Mouse (Mus musculus) midbrain, embryonic 13.5 days (tissue): Measurements from ENCODE around the gene Dpf2. TPM values are rescaled to one million over a fixed set of nuclear protein-coding genes. Genes with fewer than 3 reads are reported as not detected.

Experiments
- ATAC-seq: fragments of 200-750 bp; cut with Nextera tagmentation; 2 replicates; pipeline ENCODE4 v1.8.0; 2017; ENCODE audit warnings: mild to moderate bottlenecking, moderate TSS enrichment, moderate library complexity
- H3K27ac ChIP-seq: fragments of 300-500 bp; sonication (generic); 2 replicates; pipeline ENCODE4 v1.5.1; 2015; ENCODE audit warnings: inconsistent platforms, mild to moderate bottlenecking, moderate library complexity
- H3K27me3 ChIP-seq: fragments of 300-500 bp; sonication (generic); 2 replicates; pipeline ENCODE4 v1.6.1; 2015; ENCODE audit warnings: mild to moderate bottlenecking, inconsistent platforms
- H3K36me3 ChIP-seq: fragments of 300-500 bp; sonication (generic); 2 replicates; pipeline ENCODE4 v1.6.1; 2015; ENCODE audit warnings: mild to moderate bottlenecking, inconsistent platforms
- H3K4me1 ChIP-seq: fragments of 300-500 bp; sonication (generic); replicated peaks from 2 replicates; pipeline ENCODE4 v1.6.1; 2015; ENCODE audit warnings: inconsistent platforms
- H3K4me2 ChIP-seq: fragments of 300-500 bp; sonication (generic); replicated peaks from 2 replicates; pipeline ENCODE4 v1.6.1; 2015; ENCODE audit warnings: moderate library complexity, mild to moderate bottlenecking, inconsistent platforms
- H3K4me3 ChIP-seq: fragments of 300-500 bp; sonication (generic); replicated peaks from 2 replicates; pipeline ENCODE4 v1.5.1; 2015; ENCODE audit warnings: mild to moderate bottlenecking, inconsistent platforms
- H3K9ac ChIP-seq: fragments of 300-500 bp; sonication (generic); replicated peaks from 2 replicates; pipeline ENCODE4 v1.6.1; 2015; ENCODE audit warnings: mild to moderate bottlenecking, inconsistent platforms
- H3K9me3 ChIP-seq: fragments of 300-500 bp; sonication (generic); 2 replicates; pipeline ENCODE4 v1.6.1; 2016; ENCODE audit warnings: mild to moderate bottlenecking, inconsistent platforms
- WGBS: fragments of 180-500 bp; shearing (Covaris S2); methylation state at CpG from one replicate; pipeline ENCODE4 v1.1.7; 2015; 5-methylcytosine and 5-hydroxymethylcytosine counted together
- polyA plus RNA-seq: library from polyadenylated mRNA; unstranded; fragments of >200 nt; fragmentation: Nextera tagmentation; extraction: Ambion mirVana; gene quantifications from 2 replicates; pipeline ENCODE4 v1.2.1, GENCODE M21; 2015

The Dpf2 gene
- polyA plus RNA-seq, 1 experiment from 2014 or later, result 158 TPM

- no peak overlapping the region for H3K9ac ChIP-seq
- H3K4me3 ChIP-seq, result no peak overlapping the region
- H3K36me3 ChIP-seq, result no peaks in the 10 kb centered on the region
- WGBS, result 79% methylated on average over 14 of the region's 14 CpGs
- H3K9me3 ChIP-seq, result no peaks in the 10 kb centered on the region
- no peak for ATAC-seq
- no peak overlapping the region for H3K4me2 ChIP-seq
- H3K4me1 ChIP-seq, result peaks cover 13% of the 10 kb centered on the region
- peaks cover 14% of the 10 kb centered on the region for H3K27me3 ChIP-seq
- H3K27ac ChIP-seq, result no peak overlapping the region
Observed at GRCm38 (mm10) chr19:5929634-5930596, 17.1 kb upstream of the Dpf2 start.

DNA sequence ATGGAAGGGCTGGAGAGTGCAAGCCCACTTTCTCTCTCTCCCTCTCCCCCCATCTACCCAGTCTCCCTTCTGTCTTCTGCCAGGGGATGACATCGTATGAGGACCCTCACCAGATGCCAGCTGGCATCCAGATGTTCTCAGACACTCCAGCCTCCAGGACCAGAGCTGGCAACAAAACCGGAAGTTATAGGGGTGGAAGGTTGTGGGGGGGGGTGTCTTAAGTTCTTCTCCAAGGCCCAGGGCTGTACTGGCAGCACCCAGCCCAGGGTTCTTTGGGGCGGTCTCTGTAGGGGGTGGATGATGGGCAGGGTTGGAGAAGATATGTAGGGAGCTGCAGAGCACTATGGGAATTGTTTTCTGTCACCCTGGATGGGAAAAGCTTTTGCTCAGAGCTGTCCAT lies 15.7 kb upstream of the Dpf2 start:
- Histone ChIP-seq H3K9me3 (no peaks in the 10 kb centered on the region), H3K27me3 (peaks cover 14% of the 10 kb centered on the region), H3K9ac (no peak overlapping the region), H3K27ac (no peak overlapping the region), H3K4me2 (no peak overlapping the region), H3K4me1 (peaks cover 18% of the 10 kb centered on the region), H3K36me3 (no peaks in the 10 kb centered on the region), H3K4me3 (no peak overlapping the region)
- WGBS, result 85% methylated on average over 3 of the region's 3 CpGs
- ATAC-seq, result no peak

- Histone ChIP-seq H3K4me1 (peaks cover 18% of the 10 kb centered on the region), H3K27me3 (peaks cover 14% of the 10 kb centered on the region), H3K9me3 (no peaks in the 10 kb centered on the region), H3K9ac (no peak overlapping the region), H3K4me3 (no peak overlapping the region), H3K4me2 (no peak overlapping the region), H3K36me3 (no peaks in the 10 kb centered on the region), H3K27ac (no peak overlapping the region)
- ATAC-seq, result no peak
- WGBS, result 82% methylated on average over 6 of the region's 6 CpGs
Observed at GRCm38 (mm10) chr19:5928104-5928503, 15.3 kb upstream of the Dpf2 start.

- no peak overlapping the region for H3K4me3 ChIP-seq
- H3K27ac ChIP-seq, result no peak overlapping the region
- ATAC-seq, result no peak
- peaks cover 18% of the 10 kb centered on the region for H3K4me1 ChIP-seq
- no peak overlapping the region for H3K4me2 ChIP-seq
- H3K36me3 ChIP-seq, result no peaks in the 10 kb centered on the region
- H3K9ac ChIP-seq, result no peak overlapping the region
- WGBS, result 80% methylated on average over 8 of the region's 8 CpGs
- H3K27me3 ChIP-seq, result peaks cover 14% of the 10 kb centered on the region
- H3K9me3 ChIP-seq, result no peaks in the 10 kb centered on the region
Observed at GRCm38 (mm10) chr19:5927532-5927931, 14.7 kb upstream of the Dpf2 start.

- 78% methylated on average over 11 of the region's 11 CpGs for WGBS
- no peak for ATAC-seq
- H3K4me2 ChIP-seq, result no peak overlapping the region
- H3K4me3 ChIP-seq, result no peak overlapping the region
- peaks cover 19% of the 10 kb centered on the region for H3K4me1 ChIP-seq
- no peaks in the 10 kb centered on the region for H3K36me3 ChIP-seq
- H3K9ac ChIP-seq, result no peak overlapping the region
- H3K9me3 ChIP-seq, result no peaks in the 10 kb centered on the region
- peaks cover 14% of the 10 kb centered on the region for H3K27me3 ChIP-seq
- H3K27ac ChIP-seq, result no peak overlapping the region
Observed at GRCm38 (mm10) chr19:5927026-5927425, 14.2 kb upstream of the Dpf2 start.

GRCm38 (mm10) chr19:5925311-5925855 lies 12.6 kb upstream of the Dpf2 start:
- H3K4me2 ChIP-seq, result peak overlapping the region; percentile 96
- no peak for ATAC-seq
- H3K27ac ChIP-seq, result peak overlapping the region; percentile 44; the same call in 1 of the 2 replicates

DNA sequence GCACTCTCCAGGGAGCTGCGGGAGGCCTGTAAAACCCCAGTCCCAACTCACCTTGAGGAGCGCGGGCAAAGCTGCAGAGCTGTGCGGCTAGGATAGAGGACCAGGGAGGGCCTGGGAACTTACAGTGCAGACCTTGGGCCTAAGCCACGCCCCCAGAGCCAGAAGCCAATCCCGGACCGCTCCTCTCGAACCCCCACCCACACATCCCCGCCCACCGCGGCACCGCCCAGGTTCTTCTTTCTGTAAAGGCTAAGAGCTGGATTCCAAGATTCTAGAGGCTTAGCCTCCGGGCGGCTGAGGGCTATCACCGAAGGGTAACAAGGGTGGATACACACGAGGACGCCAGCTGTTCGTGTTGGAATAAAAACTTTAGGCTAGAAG lies 11.9 kb upstream of the Dpf2 start, which contains the start of gene Cdc42ep2:
Cdc42ep2 (minus strand) TSS at position 104 of the 381 bp plus-strand sequence.
- Histone ChIP-seq H3K4me1 (peaks cover 25% of the 10 kb centered on the region), H3K4me2 (peak within 1 kb of the TSS; percentile 96), H3K27ac (peak within 1 kb of the TSS; percentile 76), H3K36me3 (no peaks in the 10 kb centered on the region), H3K9ac (peak within 1 kb of the TSS; percentile 75), H3K9me3 (no peaks in the 10 kb centered on the region), H3K27me3 (peaks cover 14% of the 10 kb centered on the region), H3K4me3 (peak within 1 kb of the TSS; percentile 67)
- under 1% methylated on average over 18 of the region's 18 CpGs for WGBS
- ATAC-seq, result peak; percentile 92

More at GRCm38 (mm10) chr19:5925311-5925855, 12.6 kb upstream of the Dpf2 start:
- peak overlapping the region; percentile 75 for H3K9ac ChIP-seq
- 38% methylated on average over 11 of the region's 11 CpGs for WGBS
- H3K27me3 ChIP-seq, result peaks cover 14% of the 10 kb centered on the region
- H3K4me3 ChIP-seq, result peak overlapping the region; percentile 67
- H3K9me3 ChIP-seq, result no peaks in the 10 kb centered on the region
- H3K4me1 ChIP-seq, result peaks cover 25% of the 10 kb centered on the region
- H3K36me3 ChIP-seq, result no peaks in the 10 kb centered on the region

DNA sequence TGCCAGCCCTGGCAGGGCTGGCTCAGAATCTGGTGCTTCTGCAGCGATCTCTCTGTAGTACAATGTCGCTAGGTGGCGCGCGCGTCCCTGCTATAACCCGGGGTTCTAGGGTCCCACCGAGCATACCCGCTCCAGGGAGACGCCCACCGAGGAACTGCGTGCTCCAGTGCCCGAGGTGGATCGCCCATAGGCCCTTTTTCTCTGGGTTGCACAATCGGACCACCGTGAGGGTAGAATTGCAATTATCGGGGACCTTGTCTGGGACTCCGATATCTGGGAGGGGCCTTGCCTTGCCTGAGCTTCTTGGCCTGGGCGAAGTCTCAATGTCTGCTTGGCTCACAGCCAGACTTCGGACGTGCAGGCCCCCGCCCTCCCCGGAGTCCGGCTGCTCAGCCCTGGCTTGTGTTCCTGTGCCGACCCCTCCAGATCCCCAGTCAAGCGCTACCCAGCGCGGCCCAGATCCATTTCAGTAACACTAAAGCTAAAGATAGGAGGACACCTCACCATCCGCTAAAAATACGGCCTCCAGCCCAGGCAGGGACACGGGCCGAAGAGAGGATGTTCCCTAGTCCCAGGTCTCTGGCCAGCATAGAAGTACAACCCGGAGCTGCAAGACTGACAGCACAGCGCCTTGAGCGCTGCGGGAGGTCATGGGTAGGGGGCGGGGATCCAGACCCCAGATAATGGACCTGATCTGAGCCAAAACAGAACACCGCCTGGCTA lies 11.3 kb upstream of the Dpf2 start:
- Histone ChIP-seq H3K4me3 (peak overlapping the region; percentile 67), H3K27ac (peak overlapping the region; percentile 76), H3K36me3 (no peaks in the 10 kb centered on the region), H3K4me2 (peak overlapping the region; percentile 96), H3K9ac (peak overlapping the region; percentile 75), H3K4me1 (peaks cover 25% of the 10 kb centered on the region), H3K9me3 (no peaks in the 10 kb centered on the region), H3K27me3 (peaks cover 14% of the 10 kb centered on the region)
- peak; percentile 86 for ATAC-seq
- WGBS, result under 1% methylated on average over 38 of the region's 38 CpGs

GRCm38 (mm10) chr19:5922963-5923362 lies 10.2 kb upstream of the Dpf2 start:
- Histone ChIP-seq H3K27ac (no peak overlapping the region), H3K27me3 (peaks cover 14% of the 10 kb centered on the region), H3K4me2 (no peak overlapping the region), H3K36me3 (peaks cover 5% of the 10 kb centered on the region), H3K9ac (no peak overlapping the region; the same call in 1 of the 2 replicates), H3K9me3 (no peaks in the 10 kb centered on the region), H3K4me1 (peaks cover 25% of the 10 kb centered on the region), H3K4me3 (no peak overlapping the region)
- WGBS, result 92% methylated on average over 3 of the region's 3 CpGs
- no peak for ATAC-seq

DNA sequence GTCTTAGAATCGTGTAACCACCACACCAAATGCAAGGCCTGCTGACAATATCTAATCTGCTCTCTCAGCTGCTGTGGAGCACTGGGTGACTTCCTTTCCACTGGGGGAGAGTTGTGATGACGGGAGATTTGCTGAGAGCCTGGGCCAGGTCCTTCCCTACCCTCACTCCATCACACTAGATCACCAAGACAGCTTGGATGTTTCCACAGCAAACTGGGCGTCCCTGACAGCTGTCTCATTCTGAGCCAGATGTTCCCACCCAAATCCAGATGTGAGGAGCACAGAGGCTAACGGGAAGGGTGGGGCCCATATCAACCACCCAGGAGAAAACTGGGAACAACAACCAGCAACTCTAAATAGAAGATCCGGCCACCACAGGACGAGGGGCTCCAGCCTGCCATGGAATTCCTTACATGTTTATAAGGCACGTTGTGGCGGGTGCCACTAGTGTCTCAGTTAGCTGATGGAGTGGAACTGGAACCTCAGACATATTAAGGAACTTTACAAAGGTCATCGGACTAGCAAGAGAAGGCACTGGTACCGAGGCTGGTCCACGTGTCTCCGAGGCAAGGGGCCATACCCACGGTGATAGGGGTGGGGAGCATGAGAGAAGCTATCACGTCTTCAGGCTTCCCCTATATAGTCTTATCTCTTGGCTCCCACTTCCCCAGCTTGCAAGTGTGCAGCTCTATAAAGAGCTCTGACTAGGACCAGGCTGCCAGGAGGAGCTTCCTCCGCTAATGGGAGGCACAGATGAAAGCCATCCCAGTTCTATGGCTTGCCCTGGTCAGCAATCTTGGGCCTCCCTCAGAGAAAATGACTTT lies 9.5 kb upstream of the Dpf2 start:
- Histone ChIP-seq H3K9ac (peak overlapping the region; percentile 58; the same call in 1 of the 2 replicates), H3K27me3 (peaks cover 14% of the 10 kb centered on the region), H3K4me1 (peaks cover 25% of the 10 kb centered on the region), H3K9me3 (no peaks in the 10 kb centered on the region), H3K27ac (no peak overlapping the region), H3K36me3 (peaks cover 12% of the 10 kb centered on the region), H3K4me3 (no peak overlapping the region), H3K4me2 (peak overlapping the region; percentile 11)
- 83% methylated on average over 15 of the region's 15 CpGs for WGBS
- ATAC-seq, result no peak

GRCm38 (mm10) chr19:5921715-5922114 lies 8.9 kb upstream of the Dpf2 start:
- Histone ChIP-seq H3K27me3 (peaks cover 14% of the 10 kb centered on the region), H3K4me3 (no peak overlapping the region), H3K4me2 (peak overlapping the region; percentile 11), H3K9ac (peak overlapping the region; percentile 58; the same call in 1 of the 2 replicates), H3K9me3 (no peaks in the 10 kb centered on the region), H3K4me1 (peaks cover 25% of the 10 kb centered on the region), H3K27ac (no peak overlapping the region), H3K36me3 (peaks cover 17% of the 10 kb centered on the region)
- WGBS, result 21% methylated on average over 9 of the region's 9 CpGs
- no peak for ATAC-seq
